Mouse (Mus musculus) MEL (cell line): ENCODE measurements at regions not wholly inside any gene's neighbourhood (a gene's known extent, or its start where the extent isn't known, plus 50 kb on each side); places are given as distances from the start of the nearest gene placed in this dataset.

Experiments
- DNase-seq: peaks from one replicate; pipeline ENCODE4 v3.0.0; 2011; ENCODE audit warnings: low read depth, low spot score
- H3K27ac ChIP-seq: 2 replicates; pipeline ENCODE4 v1.5.1; 2012; ENCODE audit warnings: low read depth, mild to moderate bottlenecking, control low read depth, low read length, moderate library complexity; ENCODE audit not compliant: control insufficient read depth
- H3K27me3 ChIP-seq, 2 experiments: fragments of 150-350 bp in 1 of 2; sonication (generic) in 1 of 2; 2 replicates each; pipeline ENCODE4 v1.6.1; 2012; ENCODE audit warnings: low read length in 2 of 2, mild to moderate bottlenecking in 2 of 2, improper control_type of control experiment in 1 of 2, moderate library complexity in 1 of 2; ENCODE audit not compliant: insufficient read depth in 2 of 2, control insufficient read depth in 1 of 2
- H3K36me3 ChIP-seq, 2 experiments: 2 replicates each; pipeline ENCODE4 v1.6.1; 2012 to 2014; ENCODE audit warnings: low read length in 2 of 2, improper control_type of control experiment in 1 of 2, inconsistent platforms in 1 of 2, mild to moderate bottlenecking in 1 of 2; ENCODE audit not compliant: insufficient read depth in 2 of 2, control insufficient read depth in 1 of 2
- H3K4me1 ChIP-seq, 2 experiments: fragments of 150-350 bp in 1 of 2; sonication (generic) in 1 of 2; 2 replicates each; pipeline ENCODE4 v1.6.1; 2012; ENCODE audit warnings: low read length in 2 of 2, improper control_type of control experiment in 1 of 2, mild to moderate bottlenecking in 1 of 2; ENCODE audit not compliant: insufficient read depth in 2 of 2, control insufficient read depth in 1 of 2
- H3K4me3 ChIP-seq, 2 experiments: fragments of 150-350 bp in 1 of 2; sonication (generic) in 1 of 2; 2 replicates each; pipeline ENCODE4 v1.5.1; 2012; ENCODE audit warnings: low read depth in 2 of 2, low read length in 2 of 2, mild to moderate bottlenecking in 2 of 2, moderate library complexity in 2 of 2, control low read depth in 1 of 2, improper control_type of control experiment in 1 of 2; ENCODE audit not compliant: control insufficient read depth in 1 of 2, insufficient read depth in 1 of 2
- H3K79me2 ChIP-seq: 2 replicates; pipeline ENCODE4 v1.6.1; 2012; ENCODE audit warnings: mild to moderate bottlenecking, low read length, moderate library complexity; ENCODE audit not compliant: control insufficient read depth, poor library complexity, insufficient read depth
- H3K9ac ChIP-seq: 2 replicates; pipeline ENCODE4 v1.6.1; 2012; ENCODE audit warnings: low read depth, mild to moderate bottlenecking, control low read depth, low read length, moderate library complexity; ENCODE audit not compliant: control insufficient read depth, poor library complexity, severe bottlenecking
- H3K9me3 ChIP-seq: fragments of 150-350 bp; sonication (generic); replicated peaks from 2 replicates; pipeline ENCODE4 v1.6.1; 2012; ENCODE audit warnings: mild to moderate bottlenecking, low read length, improper control_type of control experiment, moderate library complexity; ENCODE audit not compliant: insufficient read depth
- BHLHE40 ChIP-seq: IDR thresholded peaks from 2 replicates; pipeline ENCODE4 v1.6.1; 2012; ENCODE audit warnings: low read depth, mild to moderate bottlenecking, inconsistent platforms, low read length, improper control_type of control experiment, borderline replicate concordance
- CHD2 ChIP-seq: IDR thresholded peaks from 2 replicates; pipeline ENCODE4 v1.6.1; 2011; ENCODE audit warnings: low read length, improper control_type of control experiment
- CTCF ChIP-seq, 3 experiments: IDR thresholded peaks in 2 of 3; conservative IDR thresholded peaks in 1 of 3; 2 replicates each; pipeline ENCODE4 v1.5.1; 2011 to 2012; ENCODE audit warnings: low read length in 3 of 3, low read depth in 2 of 3, mild to moderate bottlenecking in 2 of 3, improper control_type of control experiment in 1 of 3, inconsistent platforms in 1 of 3, mixed read lengths in 1 of 3, moderate library complexity in 1 of 3; ENCODE audit not compliant: control insufficient read depth in 1 of 3, insufficient read depth in 1 of 3, poor library complexity in 1 of 3, severe bottlenecking in 1 of 3
- ELF1 ChIP-seq: IDR thresholded peaks from 2 replicates; pipeline ENCODE4 v1.6.1; 2014; ENCODE audit warnings: low read depth, mild to moderate bottlenecking, inconsistent platforms, low read length, improper control_type of control experiment, moderate library complexity
- EP300 ChIP-seq, 2 experiments: IDR thresholded peaks; 2 replicates each; pipeline ENCODE4 v1.6.1; 2011; ENCODE audit warnings: improper control_type of control experiment in 2 of 2, low read length in 2 of 2, low read depth in 1 of 2, mild to moderate bottlenecking in 1 of 2
- ETS1 ChIP-seq: IDR thresholded peaks from 2 replicates; pipeline ENCODE4 v1.6.1; 2012; ENCODE audit warnings: low read depth, mild to moderate bottlenecking, inconsistent platforms, low read length, improper control_type of control experiment, moderate library complexity
- GABPA ChIP-seq: IDR thresholded peaks from 2 replicates; pipeline ENCODE4 v1.6.1; 2012; ENCODE audit warnings: low read depth, mild to moderate bottlenecking, inconsistent platforms, low read length, improper control_type of control experiment, moderate library complexity
- GATA1 ChIP-seq: IDR thresholded peaks from 2 replicates; pipeline ENCODE4 v1.6.1; 2011; ENCODE audit warnings: low read depth, low read length, improper control_type of control experiment
- MAX ChIP-seq: IDR thresholded peaks from 2 replicates; pipeline ENCODE4 v1.6.1; 2011; ENCODE audit warnings: low read length, improper control_type of control experiment
- MXI1 ChIP-seq: IDR thresholded peaks from 2 replicates; pipeline ENCODE4 v1.6.1; 2011; ENCODE audit warnings: mild to moderate bottlenecking, low read depth, low read length, improper control_type of control experiment
- MYC ChIP-seq: IDR thresholded peaks from 2 replicates; pipeline ENCODE4 v1.6.1; 2011; ENCODE audit warnings: low read depth, mild to moderate bottlenecking, low read length, improper control_type of control experiment, moderate library complexity
- POLR2AphosphoS5 ChIP-seq: IDR thresholded peaks from 2 replicates; pipeline ENCODE4 v1.6.1; 2012; ENCODE audit warnings: low read depth, borderline replicate concordance, mild to moderate bottlenecking, inconsistent platforms, low read length, moderate library complexity, mixed read lengths
- RCOR1 ChIP-seq: IDR thresholded peaks from 2 replicates; pipeline ENCODE4 v1.6.1; 2012; ENCODE audit warnings: low read depth, mild to moderate bottlenecking, inconsistent platforms, low read length, improper control_type of control experiment
- SIN3A ChIP-seq: IDR thresholded peaks from 2 replicates; pipeline ENCODE4 v1.6.1; 2012; ENCODE audit warnings: low read length, improper control_type of control experiment, inconsistent platforms
- TAL1 ChIP-seq: IDR thresholded peaks from 2 replicates; pipeline ENCODE4 v1.6.1; 2012; ENCODE audit warnings: mild to moderate bottlenecking, inconsistent platforms, low read length, moderate library complexity, mixed read lengths
- TCF12 ChIP-seq: IDR thresholded peaks from 2 replicates; pipeline ENCODE4 v1.6.1; 2014; ENCODE audit warnings: low read depth, mild to moderate bottlenecking, inconsistent platforms, low read length, improper control_type of control experiment, moderate library complexity
- USF1 ChIP-seq: IDR thresholded peaks from 2 replicates; pipeline ENCODE4 v1.6.1; 2014; ENCODE audit warnings: low read depth, mild to moderate bottlenecking, inconsistent platforms, low read length, improper control_type of control experiment, moderate library complexity
- ZC3H11A ChIP-seq: IDR thresholded peaks from 2 replicates; pipeline ENCODE4 v1.6.1; 2012; ENCODE audit warnings: low read depth, mild to moderate bottlenecking, inconsistent platforms, low read length, improper control_type of control experiment

GRCm38 (mm10) chr16:21353545-21353944 is 69.4 kb upstream of the Vps8 start:
- Histone ChIP-seq H3K9ac (no peak overlapping the region), H3K79me2 (no peaks in the 10 kb centered on the region), H3K4me3 (no peak overlapping the region)
- peak; percentile 28 for DNase-seq
- TF ChIP-seq CHD2 (no peak), CTCF (IDR thresholded peaks at IDR 0.05 in 2 of 3, conservative IDR thresholded peaks at IDR 0.05 in 1 of 3; ENCODE audit: control insufficient read depth in 1 of 3, insufficient read depth in 1 of 3, low read depth in 2 of 3, low read length in 3 of 3, poor library complexity in 1 of 3, severe bottlenecking in 1 of 3) (no peak), ZC3H11A (no peak), GABPA (no peak)
- TF ChIP-seq, all 39 proteins: peak for 0
- Histone ChIP-seq H3K36me3 (peaks cover 0 to 12% of the 10 kb centered on the region in 2 experiments; a peak in 2 of 4 replicates), H3K27me3 (no peaks in the 10 kb centered on the region; a peak in 1 of 4 replicates), H3K4me1 (peaks cover 8 to 24% of the 10 kb centered on the region in 2 experiments), H3K27ac (no peak overlapping the region), H3K9me3 (no peaks in the 10 kb centered on the region)

- Histone ChIP-seq H3K36me3 (peaks cover 0 to 18% of the 10 kb centered on the region in 2 experiments; a peak in 2 of 4 replicates), H3K79me2 (no peaks in the 10 kb centered on the region), H3K9me3 (no peaks in the 10 kb centered on the region), H3K9ac (no peak overlapping the region), H3K4me3 (no peak overlapping the region), H3K27ac (no peak overlapping the region), H3K4me1 (peaks cover 8 to 33% of the 10 kb centered on the region in 2 experiments), H3K27me3 (no peaks in the 10 kb centered on the region; a peak in 1 of 4 replicates)
- TF ChIP-seq GATA1 (0 out of 2 replicates have a peak, but pooled peaks have one; percentile 19), CHD2 (no peak)
- peak; percentile 28 for DNase-seq
Measured at GRCm38 (mm10) chr16:21355638-21356037, 67.3 kb upstream of the Vps8 start.

- H3K9ac ChIP-seq: no peak overlapping the region
Measured at GRCm38 (mm10) chr16:21357433-21357832, 65.5 kb upstream of the Vps8 start.

More at GRCm38 (mm10) chr16:21357433-21357832, 65.5 kb upstream of the Vps8 start:
- no peak overlapping the region for H3K4me3 ChIP-seq
- no peak overlapping the region for H3K27ac ChIP-seq
- H3K9me3 ChIP-seq: no peaks in the 10 kb centered on the region
- peaks cover 8 to 33% of the 10 kb centered on the region in 2 experiments for H3K4me1 ChIP-seq
- H3K27me3 ChIP-seq: no peaks in the 10 kb centered on the region; a peak in 1 of 4 replicates
- DNase-seq: peak; percentile 80
- peaks cover 0 to 18% of the 10 kb centered on the region in 2 experiments; a peak in 2 of 4 replicates for H3K36me3 ChIP-seq
- no peaks in the 10 kb centered on the region for H3K79me2 ChIP-seq
- TF ChIP-seq TCF12 (peak; percentile 77), RCOR1 (peak; percentile 39; the same call in 1 of the 2 replicates), SIN3A (peak; percentile 66), MYC (peak; percentile 28; the same call in 1 of the 2 replicates), MXI1 (0 out of 2 replicates have a peak, but pooled peaks have one; percentile 14), POLR2AphosphoS5 (no peak), MAX (peak; percentile 26; the same call in 1 of the 2 replicates), BHLHE40 (peak; percentile 91), ETS1 (peak; percentile 65), ELF1 (no peak), EP300 (IDR thresholded peaks at IDR 0.05; ENCODE audit: low read depth in 1 of 2, low read length in 2 of 2) (peak; percentile 78 to 82), USF1 (no peak), GATA1 (peak; percentile 87), TAL1 (peak; percentile 75)
